Mouse (Mus musculus) embryo, embryonic 9.5 days (tissue): Measurements from ENCODE around the gene Chd2.

Experiments
- DNase-seq: peaks from one replicate; pipeline ENCODE4 v3.0.0-alpha.2; 2017; ENCODE audit errors: extremely low spot score

The Chd2 gene

GRCm38 (mm10) chr7:73402671-73403070 is 139.0 kb downstream of the Chd2 start:
- no peak for DNase-seq

DNA sequence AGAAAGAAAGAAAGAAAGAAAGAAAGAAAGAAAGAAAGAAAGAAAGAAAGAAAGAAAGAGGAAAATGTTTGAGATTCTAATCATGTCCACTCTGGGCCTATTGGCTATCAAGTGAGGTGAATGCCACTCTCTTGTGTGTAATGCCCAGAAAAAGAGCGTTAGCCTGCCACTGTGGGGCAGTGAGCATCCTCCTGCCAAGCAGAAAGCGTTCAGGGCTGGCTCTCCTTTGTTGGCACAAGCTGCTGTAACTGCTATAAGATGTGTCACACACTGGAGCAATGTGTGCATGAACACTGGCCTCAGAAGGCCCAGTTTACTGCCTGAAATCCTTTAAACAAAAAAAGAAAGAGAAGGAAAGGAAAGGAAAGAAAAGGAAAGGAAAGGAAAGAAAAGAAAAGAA is 139.5 kb downstream of the Chd2 start:
- no peak for DNase-seq

GRCm38 (mm10) chr7:73400051-73400916 is 141.3 kb downstream of the Chd2 start:
- DNase-seq = peak; percentile 78

GRCm38 (mm10) chr7:73399501-73400044 is 142.1 kb downstream of the Chd2 start:
- DNase-seq = peak; percentile 90

DNA sequence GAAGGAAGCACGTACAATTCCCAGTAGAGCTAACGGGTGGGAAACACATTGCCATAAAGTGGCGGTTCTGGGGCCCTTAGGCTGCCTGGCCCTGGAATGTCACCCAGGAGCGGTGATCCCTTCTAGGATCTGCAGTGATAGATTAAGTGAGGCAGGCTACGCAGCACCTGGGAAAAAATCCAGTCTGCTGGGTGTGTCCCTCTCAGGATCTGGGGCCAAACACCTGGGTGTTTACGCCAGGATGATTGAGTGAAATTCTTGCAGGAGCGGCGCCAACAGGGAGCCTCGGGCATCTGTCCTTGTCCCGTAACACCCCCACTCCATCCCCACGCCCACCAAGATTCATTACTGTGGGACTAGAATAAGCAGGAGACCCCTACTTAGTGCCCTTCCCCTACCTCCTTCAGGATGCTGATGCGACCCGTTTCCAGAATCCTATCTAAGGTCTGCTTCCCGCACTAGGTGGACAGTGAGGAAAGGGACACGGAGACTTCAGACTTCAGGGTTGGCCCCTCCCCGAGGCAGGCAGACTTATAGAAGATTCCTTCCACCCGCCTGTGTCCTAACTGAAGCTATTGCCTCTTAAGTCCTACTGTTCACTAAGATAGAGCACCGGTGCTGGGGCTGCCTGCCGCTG is 142.7 kb downstream of the Chd2 start:
- no peak for DNase-seq

DNA sequence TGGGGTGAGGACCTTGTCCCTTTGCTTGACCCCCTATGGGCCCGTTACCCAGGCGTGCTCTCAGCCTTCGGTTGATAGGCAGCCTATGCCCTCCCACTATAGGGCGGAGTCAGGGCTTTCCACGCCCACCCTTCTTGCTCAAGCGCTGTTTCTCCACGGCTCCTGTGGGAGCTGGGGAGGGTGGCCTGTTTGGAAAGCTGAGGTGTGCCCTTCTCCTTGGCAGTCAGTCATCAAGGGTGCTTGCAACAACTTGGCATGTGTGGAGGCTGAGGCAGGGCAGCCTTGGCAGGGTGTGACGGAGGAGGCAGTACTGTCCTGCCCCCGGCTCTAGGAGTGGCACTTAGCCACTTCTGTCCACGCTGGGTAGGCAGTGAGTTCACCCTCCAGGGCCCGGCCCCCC is 143.3 kb downstream of the Chd2 start:
- peak; percentile 79 for DNase-seq

GRCm38 (mm10) chr7:73394013-73394409 is 147.6 kb downstream of the Chd2 start:
- DNase-seq = no peak

GRCm38 (mm10) chr7:73393307-73394012 is 148.2 kb downstream of the Chd2 start:
- peak; percentile 61 for DNase-seq

- DNase-seq = peak; percentile 66
Measured at GRCm38 (mm10) chr7:73392359-73392758, 149.3 kb downstream of the Chd2 start.

DNA sequence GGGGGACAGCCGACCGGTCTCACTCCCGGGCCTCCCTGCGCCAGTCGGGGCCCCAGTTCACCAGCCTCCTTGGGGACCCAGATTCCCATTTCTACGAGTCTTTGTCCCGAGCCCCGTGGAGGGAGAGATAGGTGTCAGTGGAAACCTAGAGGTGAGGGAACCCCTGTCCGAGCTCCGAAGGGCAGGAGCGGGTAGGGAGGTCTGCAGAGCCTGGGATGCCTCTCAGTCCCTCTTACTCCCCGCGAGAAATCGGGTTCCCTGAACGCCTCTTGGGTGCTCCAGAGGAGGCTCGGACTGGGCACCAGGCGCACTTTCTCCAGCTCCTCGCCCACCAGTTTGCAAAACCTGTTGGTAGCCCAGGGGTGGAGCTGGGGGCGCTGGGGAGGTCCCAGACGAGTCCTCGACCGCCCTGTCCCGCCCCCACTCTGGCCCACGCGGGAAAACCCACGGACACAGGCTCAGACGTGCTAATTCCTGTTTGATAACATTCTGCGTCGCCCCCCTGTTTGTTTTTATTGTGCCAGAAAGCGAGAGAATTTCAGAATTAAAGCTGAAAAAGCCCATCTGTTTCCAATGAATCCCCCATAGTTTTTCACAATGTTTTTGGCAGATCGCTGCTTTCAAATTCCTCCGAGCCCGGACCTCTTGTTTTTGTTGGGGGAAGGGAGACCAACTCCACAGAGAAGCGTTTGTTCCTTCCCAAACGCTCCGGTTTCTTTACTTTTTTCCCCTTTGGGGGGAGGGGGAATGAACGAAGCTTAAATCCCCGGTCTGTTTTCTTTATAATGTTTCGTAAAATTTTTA is 149.9 kb downstream of the Chd2 start:
- peak; percentile 73 for DNase-seq

DNA sequence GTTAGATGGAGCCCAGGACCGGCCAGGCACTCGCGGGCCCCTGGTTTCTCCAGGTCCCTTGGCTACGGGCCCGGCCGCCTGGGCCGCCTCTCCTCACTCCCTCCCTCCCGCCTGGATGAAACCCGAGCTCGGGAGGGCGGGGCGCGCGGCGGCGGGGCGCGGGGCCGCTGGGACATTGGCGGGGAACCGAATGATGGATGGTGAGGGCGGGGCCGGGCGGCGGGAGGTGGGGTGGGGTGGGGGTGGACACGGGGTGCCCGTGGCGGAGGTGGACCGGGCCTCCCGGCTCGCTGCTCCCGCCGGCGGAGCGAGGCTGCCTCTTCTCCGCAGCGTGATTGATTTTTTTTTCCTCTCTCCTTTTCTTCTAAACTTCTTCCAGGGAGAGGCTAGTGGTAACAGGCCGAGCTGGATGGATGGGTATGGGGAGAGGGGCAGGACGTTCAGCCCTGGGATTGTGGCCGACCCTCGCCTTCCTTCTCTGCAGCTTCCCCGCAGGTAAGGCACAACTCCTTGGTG is 150.6 kb downstream of the Chd2 start:
- peak; percentile 91 for DNase-seq

GRCm38 (mm10) chr7:73390426-73391001 is 151.1 kb downstream of the Chd2 start:
- peak; percentile 66 for DNase-seq

DNA sequence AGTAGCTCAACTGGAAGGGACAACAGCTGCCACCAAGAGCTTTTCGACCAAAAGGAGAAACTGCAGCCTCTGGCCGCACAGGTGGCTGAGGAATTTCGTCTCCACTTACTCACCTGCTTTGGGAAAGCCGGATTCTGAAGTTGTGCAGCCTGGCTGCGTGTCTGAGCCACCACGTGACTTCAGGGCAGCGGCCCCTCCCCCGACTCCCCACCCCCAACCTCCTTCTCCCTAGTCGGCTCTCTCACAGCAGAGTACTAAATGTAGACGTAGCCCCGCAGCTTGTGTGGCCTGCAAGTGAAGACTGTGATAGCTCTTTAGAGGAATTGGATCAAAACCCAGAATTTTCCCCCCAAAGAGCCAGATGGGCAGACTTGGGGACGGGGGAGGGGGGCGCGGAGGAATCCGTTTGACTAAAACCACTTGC is 151.7 kb downstream of the Chd2 start:
- DNase-seq = peak; percentile 76

DNA sequence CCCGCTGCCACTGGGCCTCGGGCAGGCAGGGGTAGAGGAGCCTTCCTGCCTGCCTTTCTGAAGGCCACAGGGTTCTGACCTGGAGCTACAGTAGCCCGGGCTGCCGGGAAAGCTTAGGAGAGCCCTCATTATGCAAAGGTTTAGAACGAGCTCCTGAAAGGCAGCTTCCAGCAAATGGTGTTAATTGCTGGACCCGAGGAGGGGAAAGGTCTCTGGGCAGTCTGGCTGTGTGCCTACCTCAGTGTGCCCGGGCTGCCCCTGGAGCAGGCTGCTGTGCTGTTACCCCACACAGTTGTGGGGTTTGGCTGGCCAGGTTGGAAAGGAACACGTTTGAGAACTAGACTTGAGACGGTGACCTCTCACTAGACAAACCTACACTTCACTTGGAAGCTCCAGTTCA is 152.2 kb downstream of the Chd2 start:
- no peak for DNase-seq

- no peak for DNase-seq
Measured at GRCm38 (mm10) chr7:73388866-73389265, 152.8 kb downstream of the Chd2 start.

DNA sequence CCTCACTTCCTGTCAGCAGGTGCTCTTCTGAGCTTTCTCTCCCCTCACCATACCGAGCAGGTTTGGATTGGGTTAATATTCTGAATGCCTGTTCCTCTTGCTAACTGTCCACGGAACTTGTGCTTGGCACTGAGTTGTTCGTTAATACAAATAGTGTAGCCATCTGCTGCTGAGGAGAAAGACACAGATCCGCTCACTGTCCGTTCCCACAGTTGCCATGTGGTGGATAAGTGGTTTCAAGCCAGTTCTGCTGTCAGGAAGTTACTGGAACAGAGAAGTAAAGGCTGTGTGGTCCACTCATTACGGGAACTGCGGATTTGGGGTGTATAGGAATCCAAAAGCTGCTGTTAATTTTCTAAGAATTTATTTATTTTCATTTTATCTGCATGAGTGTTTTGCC is 158.8 kb downstream of the Chd2 start:
- DNase-seq = no peak

DNA sequence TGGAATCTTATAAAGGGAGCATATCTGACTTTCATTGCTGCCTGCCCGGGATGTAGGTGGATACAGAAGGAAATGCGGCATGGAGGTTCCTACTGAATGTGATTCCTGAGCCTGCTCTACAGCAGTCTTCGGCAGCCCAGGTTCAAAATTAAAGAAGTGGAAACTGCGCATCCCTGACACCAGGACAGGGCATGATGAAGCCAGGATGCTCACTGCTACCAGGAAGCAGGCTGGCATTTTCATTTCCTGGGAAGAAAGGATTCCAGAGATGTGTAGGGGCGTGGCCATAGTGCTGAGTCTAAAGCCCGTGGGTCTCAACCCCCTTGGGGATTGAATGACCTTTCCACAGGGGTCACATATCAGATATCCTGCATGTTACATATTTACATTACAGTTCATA is 163.6 kb downstream of the Chd2 start:
- DNase-seq = no peak

DNA sequence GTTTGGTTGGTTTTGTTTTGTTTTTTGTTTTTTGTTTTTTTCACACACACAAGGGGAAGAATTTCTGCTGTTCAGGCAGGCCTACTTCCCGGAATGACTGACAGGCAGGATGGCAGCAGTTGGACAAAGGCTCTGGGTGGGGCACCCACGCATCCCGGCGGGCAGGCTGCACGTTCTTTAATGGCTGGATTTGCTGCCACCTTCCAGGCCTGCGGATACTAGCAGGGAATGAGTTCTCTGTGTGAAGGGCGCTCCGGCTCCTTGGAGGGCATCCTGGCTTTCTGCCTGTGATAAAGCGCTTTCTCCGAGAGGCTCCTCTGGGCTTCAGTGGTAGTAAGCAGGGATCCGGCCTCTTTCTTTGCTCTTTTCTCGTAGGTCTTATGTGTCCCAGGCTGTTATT is 164.3 kb downstream of the Chd2 start:
- DNase-seq = no peak
